Mouse (Mus musculus): ENCODE measurements around the gene Rasgrp4. TPM values are rescaled to one million over a fixed set of nuclear protein-coding genes. Genes with fewer than 3 reads are reported as not detected.
"Not testable (repeated sequence)": the region's sequence is repeated elsewhere in the genome, so short reads cannot be mapped to it uniquely, and the experiment has no call there.

Gene Rasgrp4
- total RNA-seq (2021): 1 to 10 TPM; 2.1 to 2.2 TPM
- long read RNA-seq, experiment 1, partial matches to known transcripts: 0 of 3 reads
- long read RNA-seq, experiment 1, other reads (novel, unspliced or antisense): 3 of 3 reads
- long read RNA-seq, experiment 2, partial matches to known transcripts: 0 of 1 reads
- long read RNA-seq, experiment 2, other reads (novel, unspliced or antisense): 1 of 1 reads

DNA sequence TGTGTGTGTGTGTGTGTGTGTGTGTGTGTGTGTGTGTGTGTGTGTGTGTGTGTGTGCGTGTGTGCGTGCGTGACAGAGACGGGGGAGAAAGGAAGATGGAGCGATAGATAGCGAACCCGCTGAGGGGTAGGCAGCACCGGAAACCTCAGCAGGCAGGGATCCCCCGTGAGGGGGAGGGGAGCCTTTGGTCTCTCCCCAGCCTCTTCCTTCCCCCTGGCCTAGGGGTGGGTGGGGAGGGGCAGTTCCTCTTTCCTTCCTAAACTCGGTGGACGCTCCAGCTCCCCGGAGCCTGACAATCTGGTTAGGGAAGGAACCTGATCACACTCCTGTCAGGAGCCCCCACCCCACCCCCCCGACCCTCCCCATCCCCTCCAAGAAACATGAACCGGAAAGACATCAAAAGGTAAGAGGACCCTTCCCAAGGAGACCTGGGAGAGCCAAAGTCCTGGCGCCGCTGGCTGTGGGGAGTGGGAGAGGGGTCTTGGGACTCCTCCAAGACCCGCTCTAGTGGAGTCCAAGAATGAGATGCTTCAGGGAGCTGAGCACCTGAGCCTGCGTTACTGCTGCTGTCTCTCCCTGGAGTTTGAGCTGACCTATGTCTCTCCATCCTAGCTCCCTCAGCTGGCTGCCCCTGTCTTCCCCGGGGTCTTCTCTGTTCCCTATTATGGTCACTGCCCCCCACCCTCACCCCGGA is at the start of gene Rasgrp4:
Gene Rasgrp4, plus strand, starts transcription at position 159 of the 694 bp plus-strand sequence.
- DNase-seq: peak; percentile 40

DNA sequence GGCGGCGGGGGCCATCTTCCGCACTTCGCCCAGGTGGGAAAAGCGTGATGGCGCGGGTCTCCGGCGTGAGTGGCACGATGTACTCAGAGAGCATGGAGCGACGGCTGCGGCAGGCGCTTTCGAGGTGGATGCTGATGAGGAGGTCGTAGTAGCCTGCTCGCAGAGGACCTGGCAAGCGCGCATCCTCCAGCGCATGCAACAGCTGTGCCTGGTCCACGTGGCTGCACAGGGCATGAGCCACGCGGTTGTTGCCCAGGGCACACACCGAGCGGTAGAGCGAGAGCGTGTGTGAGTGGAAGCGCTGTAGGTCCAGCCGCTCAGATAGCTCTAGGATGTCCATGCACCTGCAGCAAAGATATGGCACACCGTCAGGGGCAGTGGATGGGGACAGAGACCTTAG is 48.7 kb upstream of the Rasgrp4 start:
- no peak for DNase-seq

DNA sequence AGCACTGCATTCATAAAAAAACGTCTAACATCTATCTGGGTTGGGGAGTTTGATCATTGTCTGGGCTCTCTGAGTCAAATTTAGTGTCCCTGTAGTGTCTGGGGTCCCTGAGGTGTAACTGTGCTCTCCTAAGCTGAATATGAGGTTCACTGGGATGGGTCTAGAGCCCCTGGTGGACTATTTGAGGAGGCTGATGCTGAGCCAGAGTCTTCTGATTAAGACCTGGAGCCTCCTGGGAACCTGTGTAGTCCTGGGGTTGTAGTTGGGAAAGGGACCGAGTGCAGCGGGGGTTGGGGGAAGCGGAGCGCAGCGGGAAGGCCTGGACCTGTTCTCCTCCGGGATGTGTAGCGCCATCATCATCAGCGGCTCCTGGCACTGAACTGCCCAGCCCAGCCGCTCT is 47.7 kb upstream of the Rasgrp4 start:
- no peak for DNase-seq

DNA sequence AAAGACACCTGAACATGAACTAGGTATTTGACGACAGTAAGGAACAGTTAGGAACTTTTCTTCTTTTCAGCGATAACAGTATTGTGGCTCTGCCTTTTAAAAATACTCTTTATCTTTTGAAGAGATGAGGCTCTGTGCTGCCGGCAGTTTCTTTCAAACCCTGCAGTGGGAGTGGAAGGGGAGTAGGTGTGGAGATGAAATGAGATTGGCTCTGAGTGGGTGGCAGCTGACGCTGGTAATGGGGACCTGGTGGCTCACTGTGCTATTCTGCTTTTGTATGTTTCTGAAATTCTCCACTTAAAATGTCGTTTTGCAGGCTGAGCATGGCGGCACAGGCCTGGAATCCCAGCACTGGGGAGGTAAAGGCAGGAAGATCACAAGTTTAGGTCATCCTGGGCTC is 45.8 kb upstream of the Rasgrp4 start:
- no peak for DNase-seq

- DNase-seq: no peak
Measured at GRCm38 (mm10) chr7:29097131-29097530, 37.5 kb upstream of the Rasgrp4 start.

- DNase-seq: no peak
Measured at GRCm38 (mm10) chr7:29101286-29102017, 33.2 kb upstream of the Rasgrp4 start.

DNA sequence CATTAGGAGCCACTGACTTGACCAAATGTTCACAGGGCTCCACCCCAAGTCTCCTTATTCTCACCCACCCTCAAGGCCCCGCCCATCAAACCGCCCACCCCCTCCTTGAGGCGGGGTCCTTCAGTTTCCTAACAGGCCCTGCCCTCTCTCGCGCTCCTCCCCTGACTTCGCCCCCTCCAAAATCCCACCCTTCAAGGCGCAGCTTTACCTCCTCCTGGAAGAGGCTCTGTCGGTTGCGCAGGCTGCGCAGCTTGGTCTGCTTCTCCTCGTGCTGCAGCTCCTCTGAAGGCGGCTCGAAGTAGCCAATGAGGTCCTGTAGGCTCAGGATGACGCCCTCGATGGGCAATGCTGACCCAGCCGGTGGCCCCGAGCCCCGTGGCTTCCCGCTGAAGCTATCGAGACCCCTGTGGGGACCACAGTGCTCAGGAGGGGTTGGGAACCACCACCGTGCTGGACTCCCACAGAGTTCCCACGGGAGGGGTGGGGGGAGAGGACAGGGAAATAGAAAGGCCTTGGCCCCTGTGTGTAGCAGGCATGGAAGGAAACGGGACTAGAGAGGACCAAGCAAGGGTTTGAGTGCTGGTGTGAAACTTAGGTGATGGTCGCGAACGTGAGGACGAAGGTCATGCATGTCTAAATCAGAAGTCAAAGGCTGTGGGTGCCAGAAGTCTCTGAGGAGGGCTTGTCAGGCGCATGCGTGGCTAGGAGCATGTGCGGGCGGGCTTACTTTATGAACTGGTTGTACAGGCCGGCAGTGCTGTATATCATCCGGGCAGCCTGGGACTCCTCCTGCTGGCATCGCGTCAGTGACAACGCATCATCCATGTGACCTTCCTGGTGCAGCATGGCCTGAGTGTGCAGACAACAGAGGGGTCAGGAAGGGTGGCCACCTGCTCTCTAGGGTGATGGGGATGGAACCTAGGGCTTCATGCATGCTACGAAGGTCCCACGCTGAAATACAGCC is 25.4 kb upstream of the Rasgrp4 start:
- DNase-seq: peak; percentile 71

DNA sequence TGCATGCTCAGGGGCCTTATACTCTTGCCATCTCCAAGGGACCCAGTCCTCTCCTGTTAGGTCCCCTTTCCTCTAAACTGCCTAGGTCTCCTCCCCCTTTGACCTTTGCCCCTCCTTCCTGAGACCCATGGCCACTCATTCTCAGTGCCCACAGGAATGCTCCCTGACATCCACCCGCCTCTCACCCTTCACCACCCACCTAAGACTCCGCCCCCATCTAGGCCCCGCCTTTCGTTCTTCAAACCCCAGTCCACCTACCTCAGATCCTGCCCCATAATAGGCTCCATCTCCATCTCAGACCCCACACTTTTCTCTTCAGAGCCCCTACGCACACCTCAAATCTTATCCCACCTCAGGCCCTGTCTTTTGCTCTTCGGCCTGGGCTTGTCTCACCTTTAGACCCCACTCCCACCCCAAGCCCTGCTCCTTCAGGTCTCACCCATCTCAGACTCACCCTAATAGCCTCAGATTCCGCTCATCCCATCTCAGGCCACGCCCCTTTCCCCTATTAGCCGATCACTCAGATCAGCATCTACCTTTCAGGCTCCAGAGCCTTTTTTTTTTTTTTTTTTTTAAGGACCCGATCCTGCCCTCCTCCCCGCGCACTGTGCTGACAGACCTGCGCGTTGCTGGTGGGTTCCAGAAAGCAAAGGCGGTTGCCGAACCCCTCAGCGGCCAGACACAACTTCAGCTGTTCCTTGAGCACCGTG is 16.4 kb upstream of the Rasgrp4 start:
- no peak for DNase-seq

DNA sequence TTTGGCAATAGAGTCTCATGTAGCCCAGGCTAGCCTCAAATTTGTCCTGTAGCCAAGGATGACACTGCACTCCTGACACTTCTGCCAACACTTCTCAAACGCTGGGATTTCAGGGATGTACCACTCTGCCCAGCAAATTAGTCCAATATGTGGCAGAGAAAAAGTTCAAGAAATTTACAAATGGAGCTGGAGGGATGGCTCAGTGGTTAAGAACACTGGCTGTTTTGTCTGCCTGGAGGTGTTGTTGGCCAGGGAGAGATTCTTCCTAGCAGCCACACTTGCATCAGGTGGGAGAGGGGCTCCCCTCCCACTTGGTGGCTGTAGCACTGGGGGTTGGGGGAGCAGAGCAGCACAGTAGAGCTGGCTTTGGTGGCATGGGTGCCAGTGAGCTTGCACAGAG is 15.1 kb upstream of the Rasgrp4 start:
- DNase-seq: no peak

DNA sequence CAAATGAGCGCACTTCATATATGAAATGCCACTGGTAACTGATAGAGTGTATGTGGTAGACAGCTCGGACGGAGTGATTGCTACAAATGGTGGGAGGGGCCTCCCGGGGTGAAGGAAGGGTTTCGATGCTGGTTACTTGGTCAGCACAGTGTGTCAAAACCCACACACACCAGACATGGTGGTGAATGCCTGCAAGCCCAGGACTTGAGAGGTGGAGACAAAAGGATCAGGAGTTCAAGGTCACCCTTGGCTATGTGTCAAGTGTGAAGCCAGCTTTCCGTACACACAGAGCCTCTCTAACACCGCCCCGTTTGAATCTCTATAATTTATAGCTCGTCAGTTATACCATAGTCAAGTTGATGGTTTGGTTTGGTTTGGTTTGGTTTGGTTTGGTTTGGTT is 11.8 kb upstream of the Rasgrp4 start:
- DNase-seq: no peak

DNA sequence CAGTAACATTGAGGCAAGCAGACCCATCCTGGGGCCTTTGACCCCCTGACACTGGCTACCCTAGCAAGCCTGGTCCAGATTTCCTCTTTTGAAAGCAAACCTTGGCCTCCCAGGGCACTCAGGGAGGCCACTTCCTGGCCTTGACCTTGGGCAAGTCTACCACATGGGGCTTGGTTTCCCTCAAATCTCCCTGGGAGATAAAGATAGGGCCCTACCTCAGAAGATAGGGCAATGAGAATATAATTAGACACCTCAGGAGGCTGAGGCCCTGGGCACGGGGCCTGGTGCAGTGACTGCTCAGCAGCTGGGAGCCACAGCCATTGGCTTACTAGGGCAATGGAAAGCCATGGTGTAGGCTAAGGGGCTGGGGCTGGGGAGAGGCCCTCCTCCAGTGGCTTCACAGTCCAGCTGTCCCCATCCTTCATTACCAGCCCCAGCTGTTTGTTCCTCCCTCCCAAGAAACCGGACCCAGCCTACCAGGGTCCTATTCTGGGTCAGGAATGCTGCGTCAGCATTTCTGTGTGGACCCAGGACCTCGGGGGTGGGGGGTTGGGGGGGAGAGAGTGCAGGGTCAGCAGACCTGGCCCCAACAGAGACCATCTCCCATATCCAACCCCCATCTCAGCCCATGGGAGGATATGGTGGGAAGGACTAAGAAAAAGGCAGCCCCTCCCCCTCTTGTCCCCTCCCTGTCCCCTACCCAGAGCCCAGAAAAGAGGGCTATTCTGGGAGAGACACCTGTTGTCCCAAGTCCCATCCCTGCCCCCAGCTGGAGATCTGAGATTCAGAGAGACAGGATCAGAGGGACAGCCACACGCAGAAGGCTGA is 10.9 kb upstream of the Rasgrp4 start:
- DNase-seq: no peak

GRCm38 (mm10) chr7:29124970-29125369 is 9.7 kb upstream of the Rasgrp4 start, which contains the start of gene Ryr1:
TSS of gene Ryr1 (minus strand) at chr7:29125179.
- peak; percentile 76 for DNase-seq

GRCm38 (mm10) chr7:29126173-29126915 is 8.3 kb upstream of the Rasgrp4 start:
- peak; percentile 75 for DNase-seq

- DNase-seq: peak; percentile 17
Measured at GRCm38 (mm10) chr7:29128725-29129124, 5.9 kb upstream of the Rasgrp4 start.

DNA sequence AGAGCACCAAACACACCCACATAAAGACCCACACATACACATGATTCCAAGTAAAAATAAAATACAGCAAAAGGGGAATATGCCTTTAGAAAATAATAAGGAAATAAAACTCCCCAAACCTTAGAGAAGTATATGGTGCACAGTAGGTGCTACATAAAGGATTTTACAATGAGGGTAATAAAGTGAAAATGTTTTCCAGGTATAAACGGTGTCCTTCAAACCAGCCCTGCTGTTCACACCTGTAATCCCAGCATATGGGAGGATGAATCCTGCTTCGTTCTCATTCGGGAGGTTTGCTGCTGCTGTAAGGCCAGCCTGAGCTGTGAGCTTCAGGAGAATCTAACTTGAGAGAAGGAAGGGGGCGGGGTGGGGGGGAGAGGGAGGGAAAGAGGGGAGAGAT is 421 bp upstream of the Rasgrp4 start:
- no peak for DNase-seq

- DNase-seq: peak; percentile 34
Measured at GRCm38 (mm10) chr7:29137429-29137828, 2.8 kb downstream of the Rasgrp4 start.

GRCm38 (mm10) chr7:29139237-29139636 is 4.6 kb downstream of the Rasgrp4 start:
- not testable (repeated sequence) for DNase-seq

- DNase-seq: no peak
Measured at GRCm38 (mm10) chr7:29141416-29141815, 6.8 kb downstream of the Rasgrp4 start.

DNA sequence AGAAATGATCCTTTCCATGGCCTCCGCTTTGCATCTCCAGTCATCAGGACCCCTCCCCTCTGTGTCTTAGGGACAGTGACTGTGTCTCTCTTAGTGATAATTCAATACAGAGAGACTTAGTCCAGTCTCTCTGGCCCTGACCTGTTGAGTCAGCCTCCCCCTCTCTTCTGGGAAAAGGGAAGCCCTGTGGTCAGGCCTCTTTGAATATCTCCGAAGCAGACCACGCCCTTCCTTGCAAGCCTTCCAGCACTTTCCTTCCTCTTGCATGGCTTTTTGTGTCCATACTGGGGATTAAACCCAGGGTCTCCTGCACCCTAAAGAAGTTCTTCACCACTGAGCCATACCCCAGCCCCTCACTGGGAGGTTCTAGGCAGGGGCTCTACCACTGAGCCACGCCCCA is 9.4 kb downstream of the Rasgrp4 start:
- DNase-seq: no peak

Data from adrenal gland, postnatal 10 days (tissue).